Mouse (Mus musculus) natural killer cell, adult 2 months (primary cell): ENCODE results near the gene Grin1.

ENCODE experiments used
- DNase-seq, 2 experiments: peaks; one replicate each; pipeline ENCODE4 v3.0.0; 2022; ENCODE audit warnings: low spot score in 2 of 2

The Grin1 gene

DNA sequence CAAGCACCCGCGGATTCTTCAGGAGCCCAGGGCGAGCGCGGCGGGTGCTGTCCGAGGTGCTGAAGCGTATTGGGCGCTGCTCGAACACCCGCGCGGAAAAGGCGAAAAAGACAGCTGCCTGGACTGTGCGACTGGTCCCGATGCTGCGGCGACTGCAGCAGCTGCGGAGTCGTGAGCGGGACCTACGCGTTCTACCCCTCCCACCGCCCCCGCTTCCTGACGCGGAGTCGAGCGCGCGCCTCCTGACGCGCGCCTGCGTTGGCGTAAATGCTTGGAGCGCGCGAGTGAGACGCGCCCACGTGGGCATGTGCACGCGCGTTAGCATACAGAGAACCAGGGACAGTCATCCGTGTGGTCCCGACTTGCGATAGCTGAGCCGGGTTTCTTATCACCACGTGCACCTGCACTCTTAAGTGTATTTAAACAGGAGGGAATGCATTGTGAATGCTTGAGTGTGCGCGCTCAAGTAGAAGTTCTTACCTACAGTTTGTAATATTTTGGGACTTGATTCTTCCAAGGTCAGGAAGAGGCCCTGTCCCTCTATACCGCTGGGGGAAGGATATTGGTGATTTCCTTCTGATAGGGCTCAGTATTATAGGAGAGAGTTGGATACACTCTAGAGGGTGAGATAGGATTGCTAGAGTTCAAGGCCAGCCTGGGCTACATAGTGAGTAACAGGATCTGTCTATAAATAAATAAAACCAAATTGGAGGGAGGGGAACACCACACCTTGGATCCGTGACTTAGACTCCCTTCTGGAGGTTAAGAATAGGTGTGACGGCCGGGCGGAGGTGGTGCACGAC, at the start of gene Grin1:
Gene Grin1 (minus strand): TSS at position 217 of the 803 bp plus-strand sequence.
- DNase-seq: peak in 1 of 2 experiments; percentile 45

DNA sequence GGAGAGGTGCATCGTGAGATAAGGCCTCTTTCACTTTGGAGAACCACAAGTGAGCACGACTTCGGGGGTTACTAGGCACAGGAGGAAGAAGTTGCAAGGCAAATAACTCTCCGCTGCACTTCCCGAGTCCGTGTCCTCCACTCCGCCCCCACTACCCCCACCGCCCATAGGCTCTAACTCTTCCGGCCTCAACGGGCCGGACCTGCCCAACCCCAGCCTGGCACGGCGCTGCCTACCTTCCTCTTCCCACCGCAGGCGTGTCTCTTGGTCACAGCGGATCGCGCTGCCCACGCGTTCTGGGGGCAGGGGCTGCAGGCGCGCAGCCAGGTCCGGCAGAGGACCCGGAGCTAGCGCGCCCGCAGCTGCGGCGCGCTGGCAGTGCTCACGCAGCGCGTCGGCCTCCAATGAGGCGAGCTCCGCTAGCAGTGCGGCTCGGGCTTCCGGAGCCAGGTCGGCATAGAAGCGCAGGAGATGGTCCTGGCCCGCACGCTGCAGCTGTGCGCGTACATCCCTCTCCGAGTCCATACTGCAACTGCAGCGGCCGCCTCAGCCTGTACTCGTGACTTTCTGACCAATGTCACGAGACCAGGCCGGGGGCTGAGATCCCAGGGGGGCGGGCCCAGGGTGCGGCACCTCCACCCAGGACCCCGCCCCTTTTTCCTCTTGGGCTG, 46.2 kb upstream of the Grin1 start, which contains the start of gene Uap1l1:
Gene Uap1l1 (minus strand): TSS at position 592 of the 671 bp plus-strand sequence.
- DNase-seq: peak; percentile 46 to 65

DNA sequence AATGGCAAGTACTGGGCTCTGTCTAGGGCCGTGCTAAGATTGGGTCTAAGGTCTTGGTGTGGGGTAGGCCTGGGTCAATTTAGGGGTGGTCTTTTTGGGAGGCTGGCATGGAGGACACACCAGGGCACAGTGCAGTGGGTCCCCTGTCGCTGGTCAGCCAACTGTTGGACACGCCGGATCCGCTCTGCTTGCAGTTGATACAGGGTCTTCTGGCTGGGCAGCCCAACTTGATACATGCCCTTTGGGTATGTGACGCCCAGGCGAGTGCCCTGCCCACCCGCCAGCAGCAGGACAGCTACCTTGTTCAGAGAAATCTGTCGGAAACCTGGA, 45.7 kb upstream of the Grin1 start:
- DNase-seq: no peak

DNA sequence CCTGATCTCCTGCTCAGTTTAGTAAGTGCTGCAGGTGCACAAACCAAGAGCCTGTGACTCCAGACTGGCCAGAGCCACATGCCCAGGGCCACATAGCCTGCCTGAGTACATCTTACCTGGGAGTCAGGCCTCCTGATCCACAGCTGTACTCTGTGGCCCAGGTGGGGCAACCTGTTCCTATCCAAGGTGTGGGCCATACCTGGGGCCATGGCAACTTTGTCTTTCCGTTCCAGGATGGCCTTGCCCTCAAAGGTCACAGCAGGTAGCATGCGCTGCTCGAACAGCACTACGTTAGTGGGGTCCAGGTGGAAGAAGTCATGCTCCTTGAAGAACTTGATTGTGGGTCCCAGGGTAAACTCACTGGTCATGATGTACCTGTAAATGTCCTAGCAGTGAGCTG, 45.3 kb upstream of the Grin1 start:
- DNase-seq: no peak

DNA sequence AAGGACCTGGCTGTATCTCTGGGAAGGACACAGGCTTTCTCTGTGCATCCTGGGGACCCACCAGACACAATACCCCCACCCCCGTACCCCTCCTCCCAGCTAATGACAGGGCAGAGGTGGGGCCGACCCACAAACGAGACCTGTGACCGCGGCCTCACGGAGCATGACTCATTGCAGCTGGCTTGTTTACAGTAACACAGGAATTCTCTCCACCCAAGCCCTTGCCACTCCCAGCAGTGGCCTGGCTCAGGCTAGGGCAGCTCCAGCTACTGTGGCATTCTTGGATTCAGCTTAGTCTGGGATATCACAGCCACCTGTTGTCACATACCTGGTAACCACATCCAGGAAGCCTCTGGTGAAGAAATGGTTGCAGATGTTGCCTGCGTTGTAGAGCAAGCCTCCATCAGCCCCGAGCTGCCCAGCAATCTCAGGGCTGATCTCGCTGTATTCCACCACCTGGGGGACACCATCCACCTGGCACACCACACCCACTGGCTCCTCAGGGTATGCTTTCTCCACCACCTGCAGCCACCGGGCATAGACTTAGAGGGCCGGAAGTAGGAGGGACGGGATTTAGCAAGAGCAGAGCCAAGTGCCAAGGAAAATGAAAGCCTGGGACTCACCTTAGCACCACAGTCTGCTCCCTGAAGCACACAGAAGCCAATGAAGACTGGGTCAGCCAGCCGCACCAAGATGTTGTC, 44.6 kb upstream of the Grin1 start:
- DNase-seq: no peak

DNA sequence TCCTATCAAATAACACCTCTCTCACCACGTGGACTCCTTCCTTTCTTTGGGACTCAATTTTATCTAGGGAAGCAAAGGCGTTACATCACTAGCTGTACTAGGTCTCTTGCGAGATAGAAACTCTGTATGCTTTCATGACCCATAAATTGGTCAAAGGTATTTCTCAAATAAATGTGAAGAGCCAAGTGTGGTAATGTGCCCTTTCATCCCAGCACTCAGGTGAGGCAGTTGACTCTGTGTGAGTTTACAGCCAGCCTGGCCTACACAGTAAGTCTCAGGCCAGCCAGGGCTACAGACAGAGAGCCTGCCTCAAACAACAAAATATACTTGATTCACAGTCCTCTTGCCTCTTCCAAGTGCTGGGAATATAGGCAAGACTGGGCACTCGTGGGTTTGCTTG, 40.9 kb upstream of the Grin1 start:
- no peak for DNase-seq

DNA sequence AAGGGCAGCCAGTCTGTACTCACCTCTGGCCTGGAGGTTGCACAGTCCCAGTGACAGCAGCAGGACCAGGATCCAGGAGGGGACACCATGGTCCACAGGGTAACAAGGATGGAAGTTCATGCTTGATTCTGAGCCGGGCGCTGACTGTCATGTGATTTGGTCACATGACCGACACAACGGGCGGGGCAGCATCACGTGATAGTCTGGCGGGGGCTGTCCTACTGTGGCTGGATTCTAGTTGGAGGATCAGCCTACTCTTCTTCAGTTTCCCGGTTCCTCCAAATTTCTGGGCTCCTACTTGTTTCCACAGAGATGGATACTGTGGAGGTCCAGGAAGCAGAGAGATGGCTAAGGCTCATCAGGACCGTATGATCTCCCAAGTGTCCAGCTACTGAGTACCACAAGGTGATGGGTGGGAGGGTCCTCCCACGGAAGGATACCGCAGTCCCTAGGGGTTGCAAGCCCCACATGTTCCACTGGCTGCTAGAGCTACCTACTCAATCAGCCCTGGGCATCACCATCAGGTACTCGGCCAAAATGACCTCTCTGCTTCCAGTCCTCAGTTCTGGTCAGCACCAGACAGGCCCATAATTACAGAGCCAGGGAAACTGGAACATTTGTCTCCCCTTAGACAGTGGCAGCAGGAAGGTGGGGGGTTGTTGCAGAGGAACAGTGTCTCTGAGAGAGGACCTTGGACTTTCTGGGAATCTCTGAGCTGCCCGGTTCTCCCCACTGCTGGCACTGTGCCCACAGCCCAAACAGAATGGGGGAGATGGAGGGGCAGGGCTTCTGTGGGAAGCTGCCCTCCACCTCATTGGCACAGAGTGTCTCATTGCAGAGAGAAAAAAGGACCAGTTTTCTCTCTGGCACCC, 37.5 kb upstream of the Grin1 start, which contains the start of gene Dpp7:
Gene Dpp7 (minus strand): TSS at position 152 of the 872 bp plus-strand sequence.
- DNase-seq: peak; percentile 62 to 80

DNA sequence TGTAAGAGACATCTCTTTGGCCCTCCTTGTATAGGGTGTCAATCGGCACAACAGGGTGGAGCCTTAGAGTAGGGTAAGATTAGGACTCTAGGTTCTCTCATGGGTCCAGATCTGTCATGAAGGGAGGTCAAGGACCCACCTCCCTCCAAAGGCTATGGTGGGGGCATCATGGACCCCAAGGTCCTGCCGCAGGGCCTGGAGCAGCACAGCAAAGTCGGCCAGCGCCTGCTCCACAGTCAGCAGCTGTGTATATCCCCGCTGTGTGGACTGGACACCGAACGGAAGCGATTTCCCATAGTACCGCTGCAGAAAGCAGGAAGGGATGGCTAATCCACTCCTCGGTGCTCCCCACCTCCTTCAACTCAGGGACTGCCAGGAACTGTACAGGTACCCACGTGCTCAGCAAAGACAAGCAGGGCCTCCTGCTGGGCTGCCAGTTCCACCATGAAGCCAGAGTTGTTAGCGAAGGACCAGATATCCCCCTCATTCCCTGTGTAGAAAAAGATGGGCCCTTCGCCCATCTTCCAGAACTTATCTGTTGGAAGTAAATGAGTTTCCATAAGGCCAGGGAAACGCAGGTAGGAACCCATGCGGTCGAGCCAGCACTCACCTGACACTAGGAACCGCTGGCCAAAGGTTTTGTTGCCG, 36.6 kb upstream of the Grin1 start:
- no peak for DNase-seq

DNA sequence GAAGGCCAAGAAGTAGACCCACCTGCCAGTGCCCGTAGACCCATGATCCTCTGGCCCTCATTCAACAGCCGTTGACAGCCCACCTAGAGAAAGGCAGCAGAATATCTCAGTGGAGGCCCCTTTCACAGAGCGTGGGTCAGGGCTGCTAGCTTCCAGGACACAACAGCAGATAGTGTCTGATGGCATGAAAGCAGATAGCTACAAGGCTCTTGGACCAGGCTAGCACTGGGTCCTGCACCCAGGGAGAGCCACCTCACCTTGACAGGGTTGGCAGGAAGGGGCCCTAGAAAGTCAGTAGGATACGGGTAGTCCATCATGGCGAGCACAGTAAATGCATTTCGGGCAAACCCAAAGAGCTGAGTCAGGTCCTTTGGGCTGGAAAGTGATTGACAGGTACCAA, 35.2 kb upstream of the Grin1 start:
- DNase-seq: no peak

DNA sequence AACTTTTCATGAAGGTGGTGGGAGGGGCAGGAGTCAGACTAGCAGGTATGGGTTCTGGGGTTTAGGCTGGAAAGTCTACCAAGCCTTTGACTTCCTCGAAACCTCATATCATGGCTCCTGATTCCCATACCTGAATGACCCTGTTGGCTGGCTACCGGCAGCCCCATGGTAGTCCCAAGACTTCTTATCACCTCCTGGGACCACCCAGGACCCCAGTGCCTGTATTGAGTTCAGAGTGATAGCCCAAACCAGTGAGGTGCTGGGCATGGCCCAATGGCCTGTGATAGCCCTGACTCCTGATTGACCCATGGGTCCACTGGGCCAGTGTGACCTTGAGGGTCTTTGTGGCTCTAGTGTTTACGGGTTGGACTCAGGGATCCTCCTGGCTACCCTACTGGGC, 31.7 kb upstream of the Grin1 start:
- DNase-seq: no peak

DNA sequence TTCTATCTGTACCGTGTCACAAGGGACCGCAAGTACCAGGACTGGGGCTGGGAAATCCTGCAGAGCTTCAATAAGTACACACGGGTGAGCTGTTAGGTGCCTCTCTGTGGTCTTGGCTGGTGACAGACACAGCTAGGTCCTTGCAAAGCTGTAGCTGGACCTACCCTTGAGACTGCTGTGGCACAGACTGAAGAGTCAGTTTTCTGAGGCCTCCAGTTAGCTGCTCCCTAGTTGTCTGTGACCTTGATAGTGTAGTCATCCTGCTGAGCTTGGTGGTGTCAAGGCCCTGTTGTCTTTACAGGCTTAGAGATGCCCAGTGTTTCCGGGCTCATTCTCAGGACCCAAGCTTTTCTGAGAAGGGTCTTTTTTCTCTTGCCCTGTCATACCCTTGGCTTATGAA, 30.5 kb upstream of the Grin1 start:
- DNase-seq: no peak

DNA sequence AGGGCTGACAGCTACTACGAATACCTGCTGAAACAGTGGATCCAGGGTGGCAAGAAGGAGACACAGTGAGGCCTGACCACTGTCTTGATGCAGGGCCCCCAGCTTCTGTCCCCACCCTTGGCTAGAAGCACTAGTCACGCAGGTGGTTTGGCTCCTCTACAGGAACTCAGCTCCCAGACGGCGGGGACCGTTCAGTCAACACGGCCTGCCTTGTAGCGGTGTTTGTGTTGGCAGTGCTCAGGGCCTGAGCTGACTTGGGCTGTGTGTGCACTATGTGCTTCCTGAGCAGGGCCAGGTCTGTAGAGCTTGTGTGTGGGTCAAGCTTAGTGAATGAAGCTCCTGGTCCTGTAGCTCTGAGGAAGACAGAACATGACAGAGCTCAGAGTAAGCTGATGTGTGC, 29.2 kb upstream of the Grin1 start:
- DNase-seq: no peak

DNA sequence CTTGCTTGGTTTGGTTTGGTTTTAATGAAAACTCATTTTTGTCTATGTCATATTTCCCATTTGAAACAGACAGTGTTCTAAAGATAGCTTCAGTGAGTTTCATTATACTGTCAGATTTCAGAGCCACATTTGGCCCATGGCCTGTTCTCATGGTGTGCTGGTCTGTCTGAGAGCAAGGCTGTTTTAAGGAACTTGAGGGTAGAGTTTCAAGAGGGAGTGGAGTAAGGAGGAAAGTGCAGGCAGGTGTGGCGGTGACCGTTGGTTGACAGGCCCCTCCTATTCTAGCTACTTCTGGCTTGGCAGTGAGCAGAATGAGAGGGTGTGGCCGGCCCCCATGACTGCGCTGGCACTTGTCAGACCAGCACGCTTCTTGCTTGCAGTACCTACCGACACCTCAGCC, 19.3 kb upstream of the Grin1 start:
- no peak for DNase-seq

DNA sequence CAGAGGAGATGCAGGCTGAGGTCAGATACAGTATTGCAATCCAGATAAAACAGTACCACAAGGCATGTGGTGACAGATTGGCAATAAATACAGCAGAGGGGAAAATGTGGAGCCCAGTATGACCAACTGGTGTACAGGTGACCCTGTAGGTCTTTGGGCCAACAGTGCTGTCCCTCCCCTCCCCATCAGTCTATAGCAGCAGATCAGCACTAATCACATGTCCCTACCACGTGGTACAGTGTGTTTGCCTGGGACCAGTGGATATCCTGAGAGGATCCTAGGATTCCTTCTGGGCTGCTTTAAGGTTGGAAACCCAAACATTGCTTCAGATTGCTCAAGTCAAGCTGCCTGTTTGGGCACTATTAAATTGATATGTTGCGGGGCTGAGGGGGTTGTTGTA, 14.6 kb upstream of the Grin1 start:
- no peak for DNase-seq

DNA sequence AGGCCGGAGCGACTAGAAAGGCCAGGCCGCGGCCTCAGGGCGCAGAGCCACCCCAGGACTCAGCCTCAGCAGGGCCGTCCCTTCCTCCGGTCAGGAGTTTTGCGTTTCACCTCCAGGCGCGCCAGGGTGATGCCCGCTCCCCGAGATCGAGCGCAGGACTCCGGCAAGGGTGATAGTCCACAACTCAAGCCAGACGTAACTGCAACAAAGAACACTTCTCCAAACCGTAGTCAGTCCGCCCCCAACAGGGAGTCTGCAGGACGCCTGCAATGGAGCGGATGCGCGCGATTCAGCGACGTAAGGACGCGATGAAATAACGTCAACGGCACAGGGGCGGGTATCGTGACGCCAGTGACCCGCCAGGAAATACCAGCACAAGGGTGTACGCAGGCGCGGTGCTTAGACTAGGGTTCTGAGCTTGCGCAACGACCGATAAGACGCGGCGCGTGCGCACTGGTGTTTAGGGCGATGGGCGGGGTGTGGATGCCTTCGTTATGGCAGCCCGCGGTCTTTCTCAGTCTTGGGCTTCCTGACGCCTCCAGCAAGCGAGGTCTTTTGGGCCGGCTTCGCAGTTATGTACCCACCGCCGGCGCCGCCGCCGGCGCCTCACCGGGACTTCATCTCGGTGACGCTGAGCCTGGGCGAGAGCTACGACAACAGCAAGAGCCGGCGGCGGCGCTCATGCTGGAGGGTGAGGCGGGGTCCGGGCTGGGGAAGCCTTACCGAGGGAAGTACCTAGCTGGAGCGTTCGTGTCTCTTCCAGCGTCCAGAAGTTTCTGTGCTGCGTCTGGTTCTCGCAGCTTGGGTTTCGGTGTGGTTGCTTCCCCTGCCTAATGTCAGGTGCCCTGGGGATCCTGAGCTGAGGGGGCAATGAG, 13.5 kb upstream of the Grin1 start, which contains the start of gene Man1b1:
Gene Man1b1 (plus strand): TSS at position 53 of the 875 bp plus-strand sequence.
- peak; percentile 99 to 100 for DNase-seq

DNA sequence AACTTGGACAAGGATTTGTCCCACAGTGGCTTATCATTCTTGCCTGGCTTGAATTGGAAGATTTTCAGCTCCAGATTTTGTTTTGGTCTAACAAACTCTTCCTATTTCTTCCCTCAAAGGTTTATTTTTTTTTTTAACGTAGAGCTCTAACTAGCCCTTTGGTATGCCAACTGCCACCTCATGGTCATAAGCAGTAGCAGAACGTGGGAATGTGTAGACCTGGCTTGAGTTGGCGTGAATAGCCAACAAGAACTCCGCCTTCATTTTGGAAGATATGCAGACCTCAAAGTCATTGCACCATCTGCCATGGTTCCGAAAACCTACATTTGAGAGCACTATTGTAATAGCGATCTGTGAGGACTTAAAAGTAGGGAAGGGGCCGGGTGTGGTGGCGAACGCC, 12.5 kb upstream of the Grin1 start:
- DNase-seq: no peak

DNA sequence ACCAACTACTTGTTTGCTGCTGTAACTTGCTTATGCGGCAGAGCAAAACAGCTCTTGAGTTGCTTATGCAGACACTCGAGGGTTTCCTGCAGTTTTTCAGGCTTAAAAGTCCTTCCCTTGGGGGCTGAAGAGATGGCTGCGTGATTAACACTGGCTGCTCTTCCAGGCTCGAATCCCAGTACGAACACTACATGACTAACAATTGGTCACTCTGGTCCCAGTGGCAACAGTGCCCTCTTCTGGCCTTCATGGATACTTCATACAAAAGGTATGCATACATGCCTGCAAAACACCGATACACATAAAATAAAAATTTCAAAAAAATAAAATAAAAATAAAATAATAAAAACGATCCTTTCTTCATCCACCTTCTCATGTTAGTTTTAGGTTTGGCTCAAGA, 9.5 kb upstream of the Grin1 start:
- no peak for DNase-seq

DNA sequence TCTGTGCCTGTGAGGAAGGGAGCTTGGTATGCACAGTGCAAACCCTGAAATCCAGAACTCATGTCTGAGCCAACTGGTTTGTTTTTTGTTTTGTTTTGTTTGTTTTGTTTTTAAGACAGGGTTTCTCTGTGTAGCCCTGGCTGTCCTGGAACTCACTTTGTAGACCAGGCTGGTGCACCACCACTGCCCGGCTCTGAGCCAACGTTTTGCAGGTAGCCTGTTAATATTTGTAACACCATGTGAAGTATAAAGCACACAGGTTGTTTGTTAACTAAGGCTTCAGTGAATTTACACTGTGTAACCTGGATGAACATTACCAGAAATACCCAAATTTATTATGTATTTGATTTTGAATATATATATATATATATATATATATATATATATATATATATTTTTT, 7.0 kb upstream of the Grin1 start:
- DNase-seq: no peak

DNA sequence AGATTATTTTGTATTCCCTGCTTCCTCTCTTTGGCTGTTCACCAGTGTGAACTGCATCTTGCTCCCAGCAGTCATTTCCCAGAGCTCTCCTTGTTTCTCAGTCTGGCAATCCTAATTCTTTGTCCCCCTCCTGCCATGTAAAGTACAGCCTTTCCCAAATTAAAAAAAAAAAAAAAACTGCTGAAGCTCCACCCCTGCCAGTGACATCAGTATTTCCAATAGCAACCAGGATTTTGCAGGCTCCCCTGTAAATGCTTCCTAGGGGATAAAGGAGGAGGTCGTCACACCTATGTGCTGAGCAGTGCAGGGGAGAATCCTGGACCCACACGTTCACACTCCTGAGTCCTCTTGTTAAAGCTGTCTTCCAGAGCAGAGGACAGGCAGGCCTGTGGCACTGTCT, 1.1 kb upstream of the Grin1 start:
- DNase-seq: no peak
